Mouse (Mus musculus) central nervous system, embryonic 14 days (tissue): ENCODE results near the gene Olfr733. TPM values are rescaled to one million over a fixed set of nuclear protein-coding genes. Genes with fewer than 3 reads are reported as not detected.

ENCODE experiments used
- polyA plus RNA-seq: library from polyadenylated mRNA; depleted of rRNA; stranded (reverse); fragments of >200 nt; gene quantifications from 2 replicates; pipeline ENCODE4 v1.2.3, GENCODE M21; 2012; rRNA removed

Gene Olfr733
- not detected in 2 replicates for polyA plus RNA-seq

DNA sequence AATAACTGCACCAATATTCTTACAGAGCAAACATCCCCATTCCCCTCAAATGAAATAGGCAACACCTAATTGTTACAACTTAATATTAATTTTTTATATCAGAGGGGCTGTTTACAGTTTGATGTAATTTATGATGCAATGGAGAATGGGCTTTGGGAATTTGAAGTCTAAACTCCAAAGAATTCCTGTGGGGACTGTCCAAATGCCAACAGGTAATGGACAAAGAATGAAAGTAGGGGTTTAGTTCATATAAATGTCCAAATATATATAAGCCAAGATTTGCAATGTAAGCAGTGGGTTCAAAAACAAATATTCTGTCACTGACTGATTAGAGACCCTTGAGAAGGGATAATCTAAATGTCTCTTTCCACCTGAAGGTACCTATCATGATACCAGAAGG is at the start of gene Olfr733:
Gene Olfr733, minus strand, starts transcription at position 101 of the 400 bp plus-strand sequence.

DNA sequence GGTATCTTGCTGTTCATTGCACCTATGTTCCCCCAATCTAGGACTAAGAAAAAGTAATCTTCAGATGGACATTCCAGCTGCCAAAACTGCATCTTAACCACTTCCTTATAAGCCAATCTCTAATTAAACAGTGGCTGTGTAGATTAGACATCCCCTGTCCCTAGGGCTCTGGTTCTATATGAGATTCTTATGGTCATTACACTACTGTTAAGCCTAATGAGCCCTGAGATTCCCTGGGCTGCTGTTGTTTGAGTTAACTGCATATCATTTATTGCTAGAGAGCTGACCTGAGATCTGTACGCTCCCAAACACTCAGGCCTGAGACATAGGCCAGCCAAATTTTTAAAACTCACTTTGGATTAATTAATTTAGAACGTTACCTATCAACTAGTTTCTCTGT is 47.5 kb upstream of the Olfr733 start, which contains the start of gene Olfr735:
Gene Olfr735, minus strand, starts transcription at position 77 of the 400 bp plus-strand sequence.

DNA sequence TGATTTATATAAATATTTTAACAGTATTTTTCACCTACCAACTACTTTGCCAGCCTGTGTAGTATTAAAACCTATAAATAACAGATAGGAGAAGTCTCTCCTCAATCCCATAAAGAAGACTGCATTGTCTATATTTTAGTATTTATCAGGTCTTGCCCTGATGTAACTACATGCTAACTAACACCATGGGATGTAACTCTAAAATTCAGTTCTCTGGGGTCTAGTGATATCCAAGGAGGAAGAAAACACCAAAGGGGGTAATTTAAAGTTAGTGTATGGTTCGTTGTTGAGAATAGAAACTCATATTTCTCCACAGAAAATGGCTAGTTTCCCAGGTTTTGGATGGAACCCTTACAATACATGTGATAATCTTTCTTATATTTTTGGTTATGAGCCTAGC is 25.3 kb upstream of the Olfr733 start, which contains the start of gene Olfr734:
Gene Olfr734, minus strand, starts transcription at position 101 of the 400 bp plus-strand sequence.

GRCm38 (mm10) chr14:50284106-50284505 is 17.2 kb downstream of the Olfr733 start, which contains the start of gene Olfr732:
Olfr732 (minus strand) TSS chr14:50284206.

Other genes starting within 250 kb of the Olfr733 start
- not detected in 2 replicates for gene Olfr726, start 210.6 kb downstream of the Olfr733 start, polyA plus RNA-seq
- not detected in 2 replicates for gene Olfr727, start 178.3 kb downstream of the Olfr733 start, polyA plus RNA-seq
- gene Olfr728, start 158.8 kb downstream of the Olfr733 start, polyA plus RNA-seq: not detected in 2 replicates
- not detected in 2 replicates for gene Olfr729, start 148.6 kb downstream of the Olfr733 start, polyA plus RNA-seq
- gene Olfr730, start 113.3 kb downstream of the Olfr733 start, polyA plus RNA-seq: not detected in 2 replicates
- not detected in 2 replicates for gene Olfr731, start 59.7 kb downstream of the Olfr733 start, polyA plus RNA-seq
- not detected in 2 replicates for gene Olfr732, start 17.3 kb downstream of the Olfr733 start, polyA plus RNA-seq
- not detected in 2 replicates for gene Olfr734, start 25.2 kb upstream of the Olfr733 start, polyA plus RNA-seq
- not detected in 2 replicates for gene Olfr735, start 47.4 kb upstream of the Olfr733 start, polyA plus RNA-seq
- gene Tlr11, start 56.4 kb upstream of the Olfr733 start, polyA plus RNA-seq: not detected in 2 replicates
- not detected in 2 replicates for gene Olfr736, start 79.6 kb upstream of the Olfr733 start, polyA plus RNA-seq
- not detected in 2 replicates for gene Olfr738, start 106.0 kb upstream of the Olfr733 start, polyA plus RNA-seq
- gene Olfr739, start 117.1 kb upstream of the Olfr733 start, polyA plus RNA-seq: not detected in 2 replicates
- gene Olfr740, start 144.0 kb upstream of the Olfr733 start, polyA plus RNA-seq: not detected in 2 replicates
- not detected in 2 replicates for gene Olfr741, start 171.2 kb upstream of the Olfr733 start, polyA plus RNA-seq
- gene Olfr742, start 202.1 kb upstream of the Olfr733 start, polyA plus RNA-seq: not detected in 2 replicates
- gene Olfr743, start 220.3 kb upstream of the Olfr733 start, polyA plus RNA-seq: not detected in 2 replicates